Mouse (Mus musculus): ENCODE results near the gene Tnfsf15.

- TF ChIP-seq POLR2A (IDR thresholded peaks at IDR 0.05; ENCODE audit: insufficient read length, low read depth) (no peak), MAX (IDR thresholded peaks at IDR 0.05; ENCODE audit: low read depth) (no peak), CEBPB (IDR thresholded peaks at IDR 0.05; ENCODE audit: insufficient read depth, poor library complexity, severe bottlenecking) (no peak), MYOG (IDR thresholded peaks at IDR 0.05; ENCODE audit: control insufficient read depth in 1 of 3, insufficient read depth in 1 of 3, insufficient read length in 2 of 3, low read depth in 2 of 3) (peak; percentile 5 to 77 (median 66)), MYOD1 (IDR thresholded peaks at IDR 0.05; ENCODE audit: control insufficient read depth in 1 of 3, insufficient read length in 2 of 3, low read depth in 2 of 3) (peak; percentile 72 to 96 (median 94)), POLR2AphosphoS2 (IDR thresholded peaks at IDR 0.05; ENCODE audit: insufficient read length, low read depth) (no peak)
Observed at GRCm38 (mm10) chr4:63744693-63745171, at the start of gene Tnfsf15.

All from myocyte (in vitro differentiated cells).